Mouse (Mus musculus) lung, embryonic 16.5 days (tissue): ENCODE results near the gene Aebp1. TPM values are rescaled to one million over a fixed set of nuclear protein-coding genes. Genes with fewer than 3 reads are reported as not detected.

Source experiments
- ATAC-seq: fragments of 200-750 bp; cut with Nextera tagmentation; 2 replicates; pipeline ENCODE4 v1.8.0; 2017; ENCODE audit warnings: low read depth, mild to moderate bottlenecking, moderate library complexity
- H3K27ac ChIP-seq: fragments of 300-500 bp; sonication (generic); 2 replicates; pipeline ENCODE4 v1.5.1; 2014; ENCODE audit warnings: mild to moderate bottlenecking, control low read depth, low read length
- H3K27me3 ChIP-seq: fragments of 300-500 bp; sonication (generic); 2 replicates; pipeline ENCODE4 v1.6.1; 2014; ENCODE audit warnings: low read depth, low read length, mixed read lengths; ENCODE audit not compliant: control insufficient read depth, insufficient read depth
- H3K36me3 ChIP-seq: fragments of 300-500 bp; sonication (generic); 2 replicates; pipeline ENCODE4 v1.6.1; 2014; ENCODE audit warnings: low read length; ENCODE audit not compliant: control insufficient read depth, insufficient read depth
- H3K4me1 ChIP-seq: fragments of 300-500 bp; sonication (generic); replicated peaks from 2 replicates; pipeline ENCODE4 v1.6.1; 2014; ENCODE audit warnings: low read length, mixed read lengths; ENCODE audit not compliant: control insufficient read depth, insufficient read depth
- H3K4me2 ChIP-seq: fragments of 300-500 bp; sonication (generic); 2 replicates; pipeline ENCODE4 v1.6.1; 2014; ENCODE audit warnings: low read depth, low read length, control low read depth
- H3K4me3 ChIP-seq: fragments of 300-500 bp; sonication (generic); 2 replicates; pipeline ENCODE4 v1.5.1; 2014; ENCODE audit warnings: mild to moderate bottlenecking, low read length, control low read depth
- H3K9ac ChIP-seq: fragments of 300-500 bp; sonication (generic); 2 replicates; pipeline ENCODE4 v1.6.1; 2014; ENCODE audit warnings: low read length, control low read depth
- H3K9me3 ChIP-seq: fragments of 300-500 bp; sonication (generic); 2 replicates; pipeline ENCODE4 v1.6.1; 2016; ENCODE audit warnings: low read length; ENCODE audit not compliant: control insufficient read depth
- WGBS: fragments of 180-500 bp; shearing (Covaris S2); extraction: QIAGEN DNeasy Blood & Tissue Kit; methylation state at CpG from one replicate; pipeline ENCODE4 v1.1.7; 2014; 5-methylcytosine and 5-hydroxymethylcytosine counted together
- polyA plus RNA-seq: library from polyadenylated mRNA; unstranded; fragments of >200 nt; fragmentation: Nextera tagmentation; extraction: Ambion mirVana; gene quantifications from 2 replicates; pipeline ENCODE4 v1.2.1, GENCODE M21; 2015

Gene Aebp1
- polyA plus RNA-seq, 1 experiment from 2014 or later: 35.1 TPM

DNA sequence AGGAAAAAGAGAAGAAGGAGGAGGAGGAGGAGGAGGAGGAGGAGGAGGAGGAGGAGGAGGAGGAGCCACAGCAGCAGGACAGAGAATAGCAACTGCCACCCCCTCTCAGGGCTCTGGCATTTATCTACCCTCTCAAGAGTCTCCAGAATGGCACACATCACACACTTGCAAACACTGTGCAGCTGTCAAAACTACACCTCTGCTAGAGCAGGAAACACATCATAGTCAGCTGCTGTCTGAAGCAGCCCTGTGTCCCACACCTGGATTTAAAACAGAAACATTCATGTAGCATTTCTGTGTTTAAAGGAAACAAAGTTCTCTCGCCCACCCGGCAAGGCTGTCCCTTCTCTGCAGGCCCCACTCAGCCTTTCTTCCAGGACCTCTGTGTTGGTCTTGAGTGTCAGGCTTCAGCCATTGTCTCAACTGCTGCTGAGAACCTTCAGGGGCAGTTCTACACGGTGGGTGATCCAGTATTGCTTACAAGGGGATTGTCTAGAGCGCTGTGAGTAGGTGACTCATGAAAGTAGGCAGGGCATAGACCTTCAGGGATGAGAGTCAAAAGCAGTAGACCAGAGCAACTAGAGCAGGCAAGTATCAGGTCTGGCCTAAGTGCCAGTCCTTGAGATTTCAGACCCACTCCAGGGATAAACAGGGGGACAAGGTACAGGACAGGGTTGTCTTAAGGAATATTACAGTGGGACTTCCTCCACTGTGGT, 10.6 kb upstream of the Aebp1 start:
- WGBS: 46% methylated on average over 4 of the region's 4 CpGs
- no peaks in the 10 kb centered on the region for H3K27me3 ChIP-seq
- H3K36me3 ChIP-seq: no peaks in the 10 kb centered on the region
- H3K9me3 ChIP-seq: no peaks in the 10 kb centered on the region
- H3K4me2 ChIP-seq: no peak overlapping the region
- no peak for ATAC-seq
- peaks cover 4% of the 10 kb centered on the region; the same call in 1 of the 2 replicates for H3K4me1 ChIP-seq
- H3K4me3 ChIP-seq: no peak overlapping the region
- H3K9ac ChIP-seq: no peak overlapping the region
- no peak overlapping the region for H3K27ac ChIP-seq

DNA sequence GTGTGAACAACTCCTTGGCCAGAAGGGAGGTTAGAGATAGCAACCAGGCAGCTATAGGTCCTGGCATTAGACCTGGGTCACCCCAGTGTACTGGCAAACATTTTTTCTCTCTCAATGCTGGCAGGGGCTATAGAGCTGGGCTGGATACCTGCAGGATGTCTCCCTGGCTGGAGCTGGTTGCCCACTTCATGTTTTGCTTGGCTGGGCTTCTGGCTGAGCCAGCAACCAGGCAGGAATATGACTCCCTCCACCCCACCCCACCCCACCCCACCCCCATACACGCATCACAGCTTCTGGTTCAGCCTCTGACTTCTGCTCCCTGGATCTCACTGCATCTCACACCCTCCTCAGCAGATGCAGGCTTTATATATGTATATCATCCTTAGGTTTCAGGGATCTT, 9.4 kb upstream of the Aebp1 start:
- Histone ChIP-seq H3K9ac (no peak overlapping the region), H3K4me3 (no peak overlapping the region), H3K27ac (no peak overlapping the region), H3K4me1 (peaks cover 4% of the 10 kb centered on the region; the same call in 1 of the 2 replicates), H3K4me2 (no peak overlapping the region), H3K36me3 (no peaks in the 10 kb centered on the region), H3K9me3 (no peaks in the 10 kb centered on the region), H3K27me3 (no peaks in the 10 kb centered on the region)
- 20% methylated on average over 1 of the region's 1 CpGs for WGBS
- no peak for ATAC-seq

DNA sequence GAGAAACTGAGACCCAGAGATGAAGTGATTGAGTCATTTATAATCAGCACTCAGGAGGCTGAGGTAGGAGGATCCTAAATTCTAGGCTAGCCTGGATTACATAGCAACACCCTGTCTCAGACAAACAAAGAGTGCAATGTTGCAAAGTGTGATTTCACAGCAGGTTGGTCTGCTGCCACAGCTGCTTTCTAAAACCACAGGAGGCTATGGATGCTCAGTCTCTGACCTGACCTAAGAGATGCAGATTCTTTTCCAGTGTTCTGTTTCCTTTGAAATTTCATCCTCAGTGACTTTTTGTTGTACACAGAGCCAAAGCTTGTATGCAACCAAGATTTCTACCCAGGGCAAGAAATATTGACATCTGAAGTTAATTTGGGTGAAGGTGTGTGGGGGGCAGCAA, 6.3 kb upstream of the Aebp1 start:
- Histone ChIP-seq H3K27me3 (no peaks in the 10 kb centered on the region), H3K4me1 (peaks cover 4% of the 10 kb centered on the region; the same call in 1 of the 2 replicates), H3K9ac (no peak overlapping the region), H3K9me3 (no peaks in the 10 kb centered on the region), H3K27ac (no peak overlapping the region), H3K4me3 (no peak overlapping the region), H3K36me3 (no peaks in the 10 kb centered on the region), H3K4me2 (no peak overlapping the region)
- ATAC-seq: no peak

GRCm38 (mm10) chr11:5855902-5856301, 5.8 kb upstream of the Aebp1 start:
- no peak overlapping the region for H3K9ac ChIP-seq
- no peaks in the 10 kb centered on the region for H3K36me3 ChIP-seq
- no peak overlapping the region for H3K27ac ChIP-seq
- H3K4me2 ChIP-seq: no peak overlapping the region
- H3K9me3 ChIP-seq: no peaks in the 10 kb centered on the region
- ATAC-seq: peak; percentile 30; the same call in 1 of the 2 replicates
- H3K4me1 ChIP-seq: peaks cover 4% of the 10 kb centered on the region
- 37% methylated on average over 7 of the region's 7 CpGs for WGBS
- H3K27me3 ChIP-seq: no peaks in the 10 kb centered on the region; the same call in 1 of the 2 replicates
- no peak overlapping the region for H3K4me3 ChIP-seq

- 69% methylated on average over 8 of the region's 8 CpGs for WGBS
- Histone ChIP-seq H3K9me3 (no peaks in the 10 kb centered on the region), H3K4me2 (no peak overlapping the region), H3K27me3 (no peaks in the 10 kb centered on the region; the same call in 1 of the 2 replicates), H3K4me1 (peaks cover 9% of the 10 kb centered on the region), H3K36me3 (no peaks in the 10 kb centered on the region), H3K27ac (no peak overlapping the region), H3K9ac (no peak overlapping the region), H3K4me3 (no peak overlapping the region)
- ATAC-seq: no peak
These were observed 5.1 kb upstream of the Aebp1 start for GRCm38 (mm10) chr11:5856479-5857130.

- Histone ChIP-seq H3K4me2 (no peak overlapping the region), H3K4me3 (no peak overlapping the region), H3K27ac (no peak overlapping the region), H3K9ac (no peak overlapping the region), H3K27me3 (no peaks in the 10 kb centered on the region; the same call in 1 of the 2 replicates), H3K4me1 (peaks cover 13% of the 10 kb centered on the region), H3K36me3 (no peaks in the 10 kb centered on the region), H3K9me3 (no peaks in the 10 kb centered on the region)
- 82% methylated on average over 1 of the region's 1 CpGs for WGBS
- ATAC-seq: no peak
These were observed 3.0 kb upstream of the Aebp1 start for GRCm38 (mm10) chr11:5858723-5859122.

GRCm38 (mm10) chr11:5859883-5860550, 1.7 kb upstream of the Aebp1 start:
- no peak for ATAC-seq
- WGBS: 83% methylated on average over 13 of the region's 13 CpGs
- Histone ChIP-seq H3K27ac (no peak overlapping the region), H3K9ac (no peak overlapping the region), H3K4me3 (no peak overlapping the region), H3K36me3 (no peaks in the 10 kb centered on the region), H3K4me1 (peaks cover 13% of the 10 kb centered on the region), H3K9me3 (no peaks in the 10 kb centered on the region), H3K4me2 (no peak overlapping the region), H3K27me3 (no peaks in the 10 kb centered on the region; the same call in 1 of the 2 replicates)

GRCm38 (mm10) chr11:5860639-5861038, 1.1 kb upstream of the Aebp1 start:
- Histone ChIP-seq H3K27me3 (no peaks in the 10 kb centered on the region; the same call in 1 of the 2 replicates), H3K4me2 (no peak overlapping the region), H3K4me3 (no peak overlapping the region), H3K9ac (no peak overlapping the region), H3K36me3 (no peaks in the 10 kb centered on the region), H3K9me3 (no peaks in the 10 kb centered on the region), H3K4me1 (peaks cover 13% of the 10 kb centered on the region), H3K27ac (no peak overlapping the region)
- ATAC-seq: no peak
- WGBS: 45% methylated on average over 6 of the region's 6 CpGs

DNA sequence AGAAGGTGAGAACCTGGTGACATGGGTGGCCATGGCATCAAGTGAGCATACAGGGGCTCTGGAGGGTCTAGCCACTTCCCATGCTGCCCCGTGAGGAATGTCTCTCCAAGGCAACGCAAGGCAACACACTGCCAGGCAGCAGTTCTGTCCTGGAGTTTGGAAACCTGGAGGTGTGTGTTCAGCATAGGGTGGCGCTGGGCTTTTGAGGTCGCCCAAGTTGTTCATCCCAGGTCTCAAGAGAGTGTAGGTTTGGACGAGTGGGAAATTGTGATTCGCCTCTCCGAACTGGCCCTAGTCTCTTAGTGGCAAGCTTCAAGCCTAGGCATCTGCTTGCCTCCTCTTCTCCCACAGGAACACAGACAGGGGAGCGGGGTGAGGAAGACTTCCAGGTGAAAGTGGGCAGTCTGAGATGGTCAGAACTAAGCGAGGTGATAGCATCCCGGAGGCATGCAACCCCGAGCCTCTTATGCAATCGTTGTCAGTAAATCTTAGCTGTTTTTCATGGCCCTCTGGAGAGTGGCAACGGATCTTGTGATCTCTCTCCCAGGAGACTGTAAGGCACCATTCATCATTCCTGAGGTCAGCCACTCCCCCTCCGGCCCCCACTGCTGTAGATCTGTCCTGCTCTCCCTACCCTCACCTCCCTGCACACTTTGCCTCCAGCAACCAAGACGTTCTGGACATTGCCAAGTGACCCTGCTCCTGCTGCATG, 803 bp downstream of the Aebp1 start:
- Histone ChIP-seq H3K36me3 (no peaks in the 10 kb centered on the region), H3K4me3 (peak overlapping the region; percentile 58), H3K27ac (no peak overlapping the region), H3K9ac (peak overlapping the region; percentile 71), H3K4me1 (peaks cover 13% of the 10 kb centered on the region), H3K27me3 (no peaks in the 10 kb centered on the region; the same call in 1 of the 2 replicates), H3K9me3 (no peaks in the 10 kb centered on the region), H3K4me2 (peak overlapping the region; percentile 77)
- peak; percentile 29 for ATAC-seq
- 11% methylated on average over 15 of the region's 15 CpGs for WGBS
